Mouse (Mus musculus) CD4-positive, CD25-positive, alpha-beta regulatory T cell, adult 2 months (primary cell): Measurements from ENCODE around the gene Zc3h10.
A peak's percentile ranks its signal among the peaks of the same experiment; 100 is the strongest.
"Not testable (repeated sequence)": the region's sequence is repeated elsewhere in the genome, so short reads cannot be mapped to it uniquely, and the experiment has no call there.

Source experiments
- DNase-seq: peaks from one replicate; pipeline ENCODE4 v3.0.0-alpha.2; 2012; ENCODE audit warnings: low read depth, low spot score

Zc3h10 gene

DNA sequence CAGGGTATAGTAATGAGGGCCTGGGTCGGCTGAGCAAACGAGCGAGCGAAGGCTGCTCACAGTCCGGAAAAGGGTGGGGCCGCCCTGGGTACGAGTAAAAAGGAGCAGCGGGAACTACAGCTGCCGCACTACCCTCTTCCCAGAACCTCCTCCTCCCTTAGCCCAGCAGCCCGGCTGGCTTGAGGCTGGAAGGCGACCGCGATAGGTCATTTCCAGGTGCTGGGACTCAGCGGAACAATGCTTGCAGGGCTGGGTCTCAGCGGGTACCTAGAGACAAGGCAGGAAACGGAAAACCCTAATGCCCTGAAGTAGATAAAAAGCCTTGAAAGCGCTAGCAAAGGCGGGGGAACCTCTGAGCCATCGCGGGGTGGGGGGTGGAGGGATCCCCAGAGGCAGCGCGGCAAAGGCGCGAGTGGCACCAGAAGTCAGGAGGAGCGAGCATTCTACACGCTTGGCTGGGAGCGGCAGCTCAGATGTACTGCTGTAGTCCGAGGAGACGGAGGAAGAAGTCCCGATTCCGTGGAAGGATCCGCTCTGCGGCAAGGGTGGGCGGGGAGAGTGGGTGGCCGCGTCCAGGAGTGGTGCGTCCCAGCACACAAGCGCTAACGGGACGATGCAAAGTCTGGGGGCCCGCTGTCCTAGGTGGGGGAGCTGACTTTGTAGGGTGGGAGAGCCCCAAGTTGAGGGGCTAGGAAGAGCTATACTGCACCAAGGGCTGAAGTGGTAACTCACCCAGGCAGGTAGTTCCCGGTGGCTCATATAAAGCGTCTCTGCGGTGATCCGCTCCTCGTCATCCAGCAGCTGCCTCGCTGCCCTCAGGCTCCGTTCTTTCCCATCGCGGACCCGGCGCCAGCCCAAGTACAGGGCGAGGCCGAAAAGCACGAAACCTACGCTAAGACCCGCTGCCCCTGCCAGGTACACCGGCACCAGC, 22.6 kb downstream of the Zc3h10 start:
- DNase-seq: peak; percentile 86

GRCm38 (mm10) chr10:128524111-128524731, 23.4 kb downstream of the Zc3h10 start:
- peak; percentile 54 for DNase-seq

GRCm38 (mm10) chr10:128522351-128522750, 25.2 kb downstream of the Zc3h10 start:
- no peak for DNase-seq

DNA sequence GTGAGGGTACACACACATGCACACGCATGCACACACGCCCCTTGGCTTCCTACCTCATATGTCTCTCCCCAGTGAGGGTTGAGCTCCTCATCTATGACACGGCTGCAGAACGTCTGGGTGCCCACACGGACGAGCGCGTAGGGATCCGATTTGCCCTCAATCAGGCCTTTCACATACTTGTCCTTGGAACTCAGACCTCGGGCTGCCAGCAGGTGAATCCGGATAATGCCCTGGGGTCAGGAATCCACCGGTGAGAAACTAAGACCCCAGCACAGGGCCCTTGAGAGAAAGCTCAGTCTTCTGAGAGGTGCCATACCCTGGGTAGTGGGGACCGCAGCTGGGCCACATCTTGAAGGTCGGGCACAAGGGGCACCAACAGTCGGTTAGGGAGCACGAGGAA, 27.0 kb downstream of the Zc3h10 start:
- no peak for DNase-seq

DNA sequence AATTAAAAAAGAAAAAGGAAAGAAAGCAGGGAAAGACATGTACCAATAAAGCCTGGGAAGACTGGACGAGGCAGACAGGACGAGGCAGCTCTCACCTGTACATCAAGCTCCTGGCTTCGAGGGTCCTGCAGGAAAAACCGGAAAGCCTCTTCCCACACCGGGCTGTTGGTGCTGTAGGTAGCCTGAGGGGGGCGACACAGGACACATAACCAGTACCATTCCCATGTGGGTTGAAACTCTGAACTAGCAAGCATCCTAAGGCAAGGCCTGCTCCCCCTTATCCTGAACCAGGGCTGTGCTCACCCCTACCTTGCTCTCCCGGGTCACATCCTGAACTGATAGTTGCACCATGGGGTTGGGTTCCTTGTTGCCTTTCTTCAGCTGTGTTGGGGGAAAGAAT, 28.7 kb downstream of the Zc3h10 start:
- DNase-seq: peak; percentile 64

- no peak for DNase-seq
These were observed 30.9 kb downstream of the Zc3h10 start for GRCm38 (mm10) chr10:128516677-128517076.

DNA sequence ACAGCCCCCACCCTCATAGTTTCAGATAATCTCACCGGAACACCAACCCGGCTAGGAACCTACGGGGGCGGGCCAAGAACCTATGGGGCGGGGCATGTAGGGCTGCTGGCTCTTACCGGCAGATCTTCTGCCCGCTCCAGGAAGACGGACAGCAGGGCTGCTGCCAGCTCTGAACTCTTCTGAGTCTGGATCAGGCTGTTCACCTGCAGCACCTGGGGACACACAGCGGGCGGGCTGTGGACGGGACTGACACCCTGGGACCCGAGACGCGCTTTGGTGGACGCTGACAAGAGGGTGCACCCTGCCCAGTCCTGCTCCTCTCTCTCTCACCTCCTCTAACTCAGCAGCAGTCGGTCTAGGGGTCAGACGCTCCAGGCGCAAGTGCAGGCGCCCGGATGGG, 31.5 kb downstream of the Zc3h10 start:
- no peak for DNase-seq

DNA sequence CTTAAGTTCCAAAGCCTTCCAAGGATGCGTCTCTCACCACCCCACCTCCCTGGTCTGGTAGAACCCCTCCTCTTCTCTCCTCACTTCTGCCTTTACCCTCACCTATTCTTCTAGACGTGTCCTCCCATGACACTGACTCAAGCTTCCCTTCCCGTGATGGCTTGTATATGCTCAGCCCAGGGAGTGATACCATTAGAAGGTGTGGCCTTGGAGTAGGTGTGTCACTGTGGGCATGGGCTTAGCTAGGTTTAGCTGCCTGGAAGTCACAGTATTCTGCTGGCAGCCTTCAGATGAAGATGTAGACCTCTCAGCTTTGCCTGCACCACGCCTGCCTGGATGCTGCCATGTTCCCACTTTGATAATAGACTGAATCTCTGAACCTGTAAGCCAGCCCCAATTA, 32.5 kb downstream of the Zc3h10 start:
- DNase-seq: no peak

DNA sequence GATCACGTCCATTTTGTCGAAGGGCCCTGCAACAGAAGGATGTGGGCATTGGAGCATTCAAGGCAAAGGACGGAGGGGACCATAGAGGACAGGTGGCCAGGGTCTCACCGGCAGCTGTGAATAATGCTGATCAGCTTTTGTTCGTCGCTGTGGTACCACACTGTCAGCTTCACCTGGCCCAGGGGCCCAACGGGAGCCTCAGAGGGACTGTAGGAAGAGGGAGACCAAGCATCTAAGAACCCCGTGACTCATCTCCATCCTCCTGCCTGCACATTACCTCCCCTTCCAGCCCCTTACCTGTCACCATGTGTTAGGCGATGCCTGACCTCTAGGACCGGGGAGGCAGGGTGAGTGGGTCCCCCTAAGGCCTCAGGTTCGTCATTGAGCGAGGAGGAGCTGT, 35.8 kb downstream of the Zc3h10 start:
- no peak for DNase-seq

DNA sequence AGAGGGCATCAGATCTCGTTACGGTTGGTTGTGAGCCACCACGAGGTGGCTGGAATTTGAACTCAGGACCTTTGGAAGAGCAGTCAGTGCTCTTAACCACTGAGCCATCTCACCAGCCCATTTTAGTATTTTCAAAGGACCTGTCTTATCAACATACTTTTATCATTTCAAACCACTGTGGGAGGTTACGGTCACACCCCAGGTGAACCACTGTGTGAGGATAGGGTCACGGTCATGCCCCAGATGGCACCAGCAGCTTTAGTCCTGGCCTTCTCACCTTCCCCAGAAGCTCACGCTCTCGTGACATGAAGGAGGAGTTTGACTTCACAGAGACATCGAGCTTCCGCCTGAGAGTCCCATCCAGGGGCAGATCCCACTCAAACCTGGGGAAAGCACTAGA, 36.4 kb downstream of the Zc3h10 start:
- DNase-seq: no peak

DNA sequence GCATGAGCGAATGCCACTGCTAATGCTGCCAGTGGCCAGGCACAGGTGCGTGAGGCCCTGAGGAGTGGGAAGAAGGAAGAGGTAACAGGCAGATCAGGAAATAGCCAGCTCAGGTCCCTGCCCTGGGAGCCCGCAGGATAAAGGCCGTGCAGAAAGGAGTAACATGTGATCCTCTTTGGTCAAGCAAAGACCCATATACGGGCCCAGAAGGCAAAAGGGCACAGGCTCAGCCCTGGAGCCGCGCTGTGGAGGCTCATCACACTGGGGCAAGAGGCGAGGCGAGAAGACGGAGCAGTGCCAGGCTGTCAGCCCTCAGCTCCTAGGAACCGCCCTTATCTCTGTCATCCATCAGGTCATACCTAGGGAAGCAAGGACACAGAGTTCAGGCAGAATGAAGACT, 37.3 kb downstream of the Zc3h10 start:
- no peak for DNase-seq

DNA sequence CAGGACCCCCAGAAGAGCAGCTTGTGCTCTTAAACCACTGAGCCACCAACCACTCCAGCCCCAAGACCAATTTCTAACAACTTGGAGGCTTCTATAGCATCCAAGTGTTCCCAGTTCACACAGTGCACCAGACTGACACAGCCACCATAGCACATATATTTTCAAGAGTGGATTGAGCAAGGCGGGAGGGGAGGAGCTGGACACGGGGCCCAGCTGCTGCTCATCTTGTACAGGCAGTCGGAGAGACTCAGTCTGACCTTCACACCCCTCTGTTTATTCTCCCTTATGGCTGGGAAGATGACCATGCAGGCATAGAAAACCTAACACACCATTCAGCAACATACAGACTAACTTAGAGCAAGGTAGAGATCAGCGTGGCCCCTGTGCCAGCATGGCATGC, 37.7 kb downstream of the Zc3h10 start:
- DNase-seq: no peak

GRCm38 (mm10) chr10:128509203-128509602, 38.4 kb downstream of the Zc3h10 start:
- DNase-seq: no peak

DNA sequence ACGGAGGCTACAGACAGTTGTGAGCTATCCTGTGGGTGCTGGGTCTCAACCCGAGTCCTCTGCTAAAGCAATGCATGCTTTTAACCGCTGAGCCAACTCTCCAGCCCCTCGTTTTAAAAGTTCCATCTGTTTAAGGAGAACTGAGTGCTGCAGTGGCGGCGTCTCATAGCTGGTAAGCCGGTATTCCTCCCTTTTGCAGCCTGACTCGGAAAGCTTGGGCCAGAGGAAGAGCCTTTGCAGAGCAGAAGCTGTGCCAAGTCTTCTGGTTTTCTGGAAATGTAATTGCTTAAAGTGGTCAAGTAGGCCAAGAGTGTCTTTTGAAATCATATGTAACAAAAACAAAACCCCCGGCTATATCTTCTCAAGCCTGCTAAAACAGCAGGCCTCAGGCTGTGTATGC, 39.3 kb downstream of the Zc3h10 start:
- DNase-seq: no peak

- no peak for DNase-seq
These were observed 41.6 kb downstream of the Zc3h10 start for GRCm38 (mm10) chr10:128505974-128506373.

GRCm38 (mm10) chr10:128505371-128505667, 42.3 kb downstream of the Zc3h10 start:
- DNase-seq: not testable (repeated sequence)

DNA sequence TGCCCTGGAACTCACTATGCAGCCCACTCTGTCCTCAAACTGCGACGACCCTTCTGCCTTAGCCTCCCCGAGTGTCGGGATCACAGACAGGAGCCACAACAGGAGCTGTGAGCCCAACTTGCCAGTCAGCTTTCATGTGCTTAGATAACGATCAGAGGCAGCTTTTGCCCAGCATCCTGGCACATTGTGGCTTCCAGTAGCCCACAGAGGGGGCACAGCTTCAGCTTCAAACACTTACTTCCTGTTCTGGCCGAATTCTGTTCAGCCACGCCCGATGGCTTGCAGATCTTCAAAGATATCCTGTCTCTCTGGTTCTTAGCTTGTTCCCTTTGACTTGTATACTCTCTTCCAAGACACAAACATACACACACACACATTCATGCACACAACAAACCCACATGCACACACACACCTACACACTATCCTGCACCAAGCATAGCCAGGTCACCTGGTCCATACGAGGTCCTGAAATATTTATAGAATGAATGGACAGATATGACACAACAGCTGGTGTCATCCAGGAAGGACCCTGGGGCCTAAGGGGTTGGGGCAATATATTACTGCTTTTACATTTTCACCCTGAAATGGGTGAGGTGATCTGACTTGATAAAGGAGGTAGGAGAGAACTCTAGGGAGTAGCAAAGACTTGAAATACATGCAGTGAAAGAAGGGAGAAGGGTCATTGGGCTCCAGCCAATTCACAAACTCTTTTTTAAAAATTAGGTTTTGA, 42.8 kb downstream of the Zc3h10 start:
- DNase-seq: peak; percentile 67

GRCm38 (mm10) chr10:128504012-128504411, 43.6 kb downstream of the Zc3h10 start:
- no peak for DNase-seq

DNA sequence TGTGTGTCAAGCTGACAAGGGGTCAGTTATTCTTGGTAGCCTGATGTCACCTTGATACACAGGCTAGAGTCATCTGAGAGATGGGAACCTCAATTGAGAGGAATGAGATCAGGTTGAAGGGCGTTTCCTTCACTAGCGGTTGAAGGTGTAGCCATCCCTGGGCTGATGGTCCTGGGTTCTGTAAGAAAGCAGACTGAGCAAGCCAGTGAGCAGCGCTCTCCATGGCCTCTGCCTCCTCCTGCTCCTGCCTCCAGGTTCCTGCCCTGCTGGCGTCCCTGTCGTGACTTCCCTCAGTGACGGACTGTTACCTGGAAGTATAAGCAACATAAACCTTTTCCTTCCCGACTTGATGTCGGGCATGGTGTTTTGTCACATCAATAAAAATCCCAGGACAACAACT, 44.0 kb downstream of the Zc3h10 start:
- DNase-seq: no peak

- DNase-seq: no peak
These were observed 45.2 kb downstream of the Zc3h10 start for GRCm38 (mm10) chr10:128502341-128502740.

- no peak for DNase-seq
These were observed 48.4 kb downstream of the Zc3h10 start for GRCm38 (mm10) chr10:128499116-128499671.

GRCm38 (mm10) chr10:128498590-128498989, 49.0 kb downstream of the Zc3h10 start, which contains the start of gene Myl6b:
Gene Myl6b (minus strand): TSS chr10:128498685.
- peak; percentile 97 for DNase-seq
